Mouse (Mus musculus) ES-Bruce4 (cell line): ENCODE measurements around the gene Ninj1. TPM values are rescaled to one million over a fixed set of nuclear protein-coding genes. Genes with fewer than 3 reads are reported as not detected.

Source experiments
- H3K27ac ChIP-seq: 2 replicates; pipeline ENCODE4 v1.5.1; 2012; ENCODE audit warnings: low read length, inconsistent platforms; ENCODE audit not compliant: insufficient read depth
- H3K27me3 ChIP-seq: 2 replicates; pipeline ENCODE4 v1.6.1; 2012; ENCODE audit warnings: mild to moderate bottlenecking, low read length, inconsistent platforms; ENCODE audit not compliant: control insufficient read depth, poor library complexity, insufficient read depth, severe bottlenecking
- H3K36me3 ChIP-seq: 2 replicates; pipeline ENCODE4 v1.6.1; 2012; ENCODE audit warnings: inconsistent platforms, mild to moderate bottlenecking, low read length, moderate library complexity; ENCODE audit not compliant: control insufficient read depth, poor library complexity, insufficient read depth, severe bottlenecking
- H3K4me1 ChIP-seq: one replicate; pipeline ENCODE4 v1.8.1; 2011; ENCODE audit warnings: low read length; ENCODE audit not compliant: control insufficient read depth, insufficient read depth
- H3K4me3 ChIP-seq: 2 replicates; pipeline ENCODE4 v1.5.1; 2011; ENCODE audit warnings: low read depth, mild to moderate bottlenecking, low read length
- H3K9ac ChIP-seq: 2 replicates; pipeline ENCODE4 v1.6.1; 2012; ENCODE audit warnings: low read depth, mild to moderate bottlenecking, inconsistent platforms; ENCODE audit not compliant: poor library complexity, severe bottlenecking
- H3K9me3 ChIP-seq: replicated peaks from 2 replicates; pipeline ENCODE4 v1.6.1; 2012; ENCODE audit warnings: mild to moderate bottlenecking, low read length, inconsistent platforms; ENCODE audit not compliant: control insufficient read depth, poor library complexity, insufficient read depth, severe bottlenecking
- CTCF ChIP-seq: IDR thresholded peaks from one replicate; pipeline ENCODE4 v1.8.1; 2011; ENCODE audit warnings: low read depth, low read length
- EP300 ChIP-seq: IDR thresholded peaks from 2 replicates; pipeline ENCODE4 v1.6.1; 2011; ENCODE audit warnings: low read depth, low read length; ENCODE audit not compliant: insufficient read depth
- POLR2A ChIP-seq: IDR thresholded peaks from one replicate; pipeline ENCODE4 v1.8.1; 2011; ENCODE audit warnings: low read length; ENCODE audit not compliant: insufficient read depth
- polyA plus RNA-seq: library from polyadenylated mRNA; stranded (reverse); fragments of >200 nt; gene quantifications from 2 replicates; pipeline ENCODE4 v1.2.4, GENCODE M21; 2011; ENCODE audit warnings: low read depth; ENCODE audit not compliant: missing spikeins, insufficient read depth, insufficient read length

Gene Ninj1
- polyA plus RNA-seq, 1 experiment: 30.0 TPM

DNA sequence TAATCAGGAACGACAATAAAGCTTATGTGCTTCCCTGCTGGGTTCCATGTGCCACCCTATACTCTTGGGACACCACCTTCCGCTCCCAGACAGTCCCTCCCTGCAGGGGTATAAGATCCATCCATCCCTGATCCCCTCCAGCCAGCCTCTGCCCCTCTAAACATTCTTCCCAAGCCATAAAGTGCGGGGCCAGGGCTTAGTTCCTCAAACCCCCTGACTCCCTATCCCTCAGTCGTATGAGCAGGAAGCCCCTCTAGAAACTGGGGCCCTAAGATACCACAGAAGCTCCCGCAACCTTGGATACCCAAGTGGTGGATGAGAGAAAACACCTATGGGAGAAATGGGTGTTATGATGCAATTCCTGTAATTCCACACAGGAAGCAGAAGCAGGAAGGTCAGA, 8.9 kb downstream of the Ninj1 start:
- no peak overlapping the region for H3K4me3 ChIP-seq
- no peaks in the 10 kb centered on the region for H3K4me1 ChIP-seq
- TF ChIP-seq POLR2A (no peak), EP300 (no peak), CTCF (no peak)
- no peaks in the 10 kb centered on the region for H3K9me3 ChIP-seq
- H3K9ac ChIP-seq: no peak overlapping the region
- no peak overlapping the region for H3K27ac ChIP-seq
- no peaks in the 10 kb centered on the region for H3K27me3 ChIP-seq
- no peaks in the 10 kb centered on the region for H3K36me3 ChIP-seq

DNA sequence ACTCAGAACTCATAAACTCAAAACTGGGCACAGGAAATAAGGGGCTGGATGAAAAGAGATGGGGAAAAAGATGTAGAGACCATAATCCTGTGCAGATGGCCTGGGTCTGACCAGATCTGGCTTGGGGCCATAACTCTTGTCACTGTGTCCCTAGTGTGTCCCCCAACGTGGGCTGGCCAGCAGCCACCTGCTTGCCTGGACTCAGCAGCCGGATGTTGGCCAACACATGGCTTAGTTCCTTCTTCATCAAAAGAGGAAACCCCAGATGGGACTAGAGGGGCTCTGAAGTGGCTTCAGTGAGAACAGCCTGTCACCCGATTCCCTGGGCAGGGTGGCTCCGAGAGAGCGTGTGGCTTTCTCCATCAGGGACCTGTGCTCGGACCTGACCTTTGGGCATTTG, 9.5 kb downstream of the Ninj1 start:
- no peak overlapping the region for H3K27ac ChIP-seq
- TF ChIP-seq POLR2A (no peak), EP300 (no peak), CTCF (no peak)
- no peak overlapping the region for H3K4me3 ChIP-seq
- no peaks in the 10 kb centered on the region for H3K4me1 ChIP-seq
- no peaks in the 10 kb centered on the region for H3K27me3 ChIP-seq
- H3K36me3 ChIP-seq: no peaks in the 10 kb centered on the region
- no peaks in the 10 kb centered on the region for H3K9me3 ChIP-seq
- H3K9ac ChIP-seq: no peak overlapping the region

DNA sequence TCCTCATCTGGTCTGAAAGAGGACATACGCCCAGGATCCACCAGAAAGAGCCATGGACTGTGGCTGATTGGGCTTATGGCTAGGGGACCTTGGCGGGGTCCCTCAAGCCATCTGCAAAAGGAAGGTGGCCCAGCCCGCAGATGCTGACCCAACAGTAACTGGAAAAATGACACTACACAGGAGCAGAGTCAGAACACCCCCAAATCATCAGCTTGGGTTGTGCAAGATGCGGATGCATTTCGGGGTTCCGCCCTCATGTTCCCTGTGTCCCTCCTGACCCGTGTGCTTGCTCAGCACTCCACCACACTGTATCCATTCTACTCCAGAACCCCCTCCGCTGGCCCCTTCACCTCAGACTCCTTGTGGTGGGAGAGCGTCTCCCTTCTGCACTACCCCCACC, 11.4 kb downstream of the Ninj1 start:
- Histone ChIP-seq H3K4me3 (no peak overlapping the region), H3K36me3 (no peaks in the 10 kb centered on the region), H3K9me3 (no peaks in the 10 kb centered on the region), H3K4me1 (no peaks in the 10 kb centered on the region), H3K27me3 (no peaks in the 10 kb centered on the region), H3K9ac (no peak overlapping the region), H3K27ac (no peak overlapping the region)
- no peak for TF ChIP-seq EP300

DNA sequence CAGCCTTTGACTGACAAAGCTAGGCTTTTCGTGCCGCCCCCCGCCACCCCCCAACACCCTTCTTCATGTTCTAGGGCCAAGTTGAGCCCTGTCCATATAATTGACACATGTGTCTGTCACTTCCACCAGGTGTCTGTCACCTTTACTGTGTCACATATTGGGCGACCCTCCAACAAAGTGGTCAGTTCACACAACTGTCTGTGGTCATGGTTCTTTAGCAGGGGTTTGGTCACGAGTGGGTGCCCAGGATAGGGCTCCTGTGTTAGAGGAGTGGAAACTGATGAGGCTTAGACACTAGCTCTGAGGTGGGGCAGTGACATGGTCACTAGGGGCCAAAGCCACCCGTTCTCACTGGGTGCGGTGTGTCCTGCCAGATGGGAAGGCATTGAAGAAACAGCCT, 12.6 kb downstream of the Ninj1 start:
- H3K4me3 ChIP-seq: no peak overlapping the region
- no peaks in the 10 kb centered on the region for H3K9me3 ChIP-seq
- H3K9ac ChIP-seq: no peak overlapping the region
- no peaks in the 10 kb centered on the region for H3K4me1 ChIP-seq
- no peaks in the 10 kb centered on the region for H3K27me3 ChIP-seq
- no peak overlapping the region for H3K27ac ChIP-seq
- no peaks in the 10 kb centered on the region for H3K36me3 ChIP-seq
- TF ChIP-seq POLR2A: no peak
- TF ChIP-seq EP300: no peak
- TF ChIP-seq CTCF: no peak

DNA sequence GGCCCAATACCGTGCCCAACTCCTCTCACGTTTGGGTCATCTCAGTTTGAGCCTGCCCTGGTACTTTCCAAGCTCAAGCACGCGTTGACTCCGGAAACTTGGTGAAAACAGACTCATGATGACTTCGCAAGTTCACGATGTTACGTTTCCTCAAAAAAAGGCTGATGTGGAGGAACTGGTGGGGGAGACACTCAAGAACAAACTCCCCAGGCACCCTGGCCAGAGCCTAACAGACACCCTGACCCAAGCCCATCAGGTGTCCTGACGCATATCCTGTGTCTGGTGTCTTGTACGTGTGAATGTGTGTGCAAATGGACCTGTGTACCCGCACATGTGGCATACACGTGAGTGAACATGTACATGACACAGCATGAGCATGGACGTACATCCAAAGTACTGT, 13.4 kb downstream of the Ninj1 start:
- Histone ChIP-seq H3K4me1 (no peaks in the 10 kb centered on the region), H3K36me3 (no peaks in the 10 kb centered on the region), H3K9ac (no peak overlapping the region), H3K27me3 (no peaks in the 10 kb centered on the region), H3K9me3 (no peaks in the 10 kb centered on the region), H3K4me3 (no peak overlapping the region), H3K27ac (no peak overlapping the region)
- no peak for TF ChIP-seq CTCF
- no peak for TF ChIP-seq EP300
- no peak for TF ChIP-seq POLR2A

DNA sequence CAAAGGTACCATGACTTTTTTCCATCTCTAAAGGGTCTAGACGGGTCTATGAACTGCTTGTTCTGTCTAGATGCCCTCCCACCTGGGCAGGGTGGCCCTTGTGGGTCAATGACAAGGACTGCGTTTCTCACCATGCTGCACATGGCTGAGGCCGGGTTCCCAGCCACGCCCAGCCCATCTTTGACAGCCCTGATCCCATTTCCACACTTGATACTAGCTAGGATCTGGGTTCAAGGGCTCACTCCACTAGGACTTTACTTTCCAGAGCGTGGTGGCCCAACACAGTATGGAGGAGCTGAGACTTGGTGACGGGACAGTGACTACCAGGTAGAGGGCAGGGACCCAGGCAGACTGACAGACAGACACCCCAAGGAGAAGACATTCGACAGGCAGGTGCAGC, 15.3 kb downstream of the Ninj1 start:
- Histone ChIP-seq H3K9ac (no peak overlapping the region), H3K27me3 (no peaks in the 10 kb centered on the region), H3K27ac (no peak overlapping the region), H3K4me3 (no peak overlapping the region), H3K4me1 (no peaks in the 10 kb centered on the region), H3K36me3 (no peaks in the 10 kb centered on the region), H3K9me3 (no peaks in the 10 kb centered on the region)
- TF ChIP-seq EP300: no peak
- no peak for TF ChIP-seq POLR2A
- no peak for TF ChIP-seq CTCF
